Mouse (Mus musculus) small intestine, adult 2 months (tissue): ENCODE data around the gene Mterf1a. TPM values are rescaled to one million over a fixed set of nuclear protein-coding genes. Genes with fewer than 3 reads are reported as not detected.
"Not testable (repeated sequence)": the region's sequence is repeated elsewhere in the genome, so short reads cannot be mapped to it uniquely, and the experiment has no call there.

Experiments
- H3K27ac ChIP-seq: fragments of 200-500 bp; 2 replicates; pipeline ENCODE4 v1.5.1; 2012; ENCODE audit warnings: low read depth, low read length, control low read depth, inconsistent platforms; ENCODE audit not compliant: insufficient read depth
- H3K27me3 ChIP-seq: fragments of 200-500 bp; 2 replicates; pipeline ENCODE4 v1.6.1; 2012; ENCODE audit warnings: mild to moderate bottlenecking, moderate library complexity, low read length, inconsistent platforms; ENCODE audit not compliant: control insufficient read depth, insufficient read depth
- H3K36me3 ChIP-seq: fragments of 200-500 bp; 2 replicates; pipeline ENCODE4 v1.6.1; 2012; ENCODE audit warnings: mild to moderate bottlenecking, low read length, control low read depth, inconsistent platforms; ENCODE audit not compliant: control insufficient read depth, insufficient read depth
- H3K4me1 ChIP-seq: fragments of 200-500 bp; 2 replicates; pipeline ENCODE4 v1.6.1; 2012; ENCODE audit warnings: low read length, inconsistent platforms, mixed read lengths; ENCODE audit not compliant: control insufficient read depth, insufficient read depth, insufficient read length
- H3K4me3 ChIP-seq: fragments of 200-500 bp; 2 replicates; pipeline ENCODE4 v1.5.1; 2012; ENCODE audit warnings: low read depth, mild to moderate bottlenecking, control low read depth, inconsistent platforms, low read length, moderate library complexity
- CTCF ChIP-seq: fragments of 200-500 bp; IDR thresholded peaks from 2 replicates; pipeline ENCODE4 v1.5.1; 2012; ENCODE audit warnings: low read depth, mild to moderate bottlenecking, control low read depth, inconsistent platforms, low read length, moderate library complexity, mixed read lengths; ENCODE audit not compliant: insufficient replicate concordance, insufficient read length; ENCODE audit errors: extremely low read depth
- POLR2A ChIP-seq: fragments of 200-500 bp; IDR thresholded peaks from 2 replicates; pipeline ENCODE4 v1.6.1; 2012; ENCODE audit warnings: low read depth, mild to moderate bottlenecking, control low read depth, inconsistent platforms, low read length, moderate library complexity
- WGBS: fragments of 180-500 bp; shearing (Covaris S2); methylation state at CpG from one replicate; pipeline ENCODE4 v1.1.7; 2018; 5-methylcytosine and 5-hydroxymethylcytosine counted together
- polyA plus RNA-seq: library from polyadenylated mRNA; depleted of rRNA; stranded (reverse); fragments of >200 nt; gene quantifications from 2 replicates; pipeline ENCODE4 v1.2.3, GENCODE M21; 2012; rRNA removed

Gene Mterf1a
- 0.15 and 0.34 TPM in 2 replicates for polyA plus RNA-seq

GRCm38 (mm10) chr5:3893459-3894293, at the start of gene Mterf1a:
Gene Mterf1a, minus strand, starts transcription at chr5:3893933.
- not testable (repeated sequence) for H3K27me3 ChIP-seq, H3K27ac ChIP-seq, H3K36me3 ChIP-seq, H3K4me1 ChIP-seq
- H3K4me3 ChIP-seq: peak within 1 kb of the TSS; percentile 36; the same call in 1 of the 2 replicates
- 1% methylated on average over 9 of the region's 47 CpGs for WGBS

GRCm38 (mm10) chr5:3943169-3943568, 49.4 kb upstream of the Mterf1a start:
- H3K4me3 ChIP-seq, H3K27ac ChIP-seq, H3K27me3 ChIP-seq, H3K36me3 ChIP-seq: not testable (repeated sequence)
- H3K4me1 ChIP-seq: peaks cover 17% of the 10 kb centered on the region
- WGBS: 34% methylated on average over 4 of the region's 4 CpGs

GRCm38 (mm10) chr5:3941240-3941639, 47.5 kb upstream of the Mterf1a start:
- H3K36me3 ChIP-seq: peaks cover 3% of the 10 kb centered on the region; the same call in 1 of the 2 replicates
- no peak overlapping the region for H3K4me3 ChIP-seq
- H3K4me1 ChIP-seq: peaks cover 24% of the 10 kb centered on the region
- WGBS: 93% methylated on average over 2 of the region's 2 CpGs
- no peaks in the 10 kb centered on the region for H3K27me3 ChIP-seq
- H3K27ac ChIP-seq: no peak overlapping the region
- TF ChIP-seq POLR2A (no peak), CTCF (no peak)

- TF ChIP-seq POLR2A (no peak), CTCF (no peak)
- peaks cover 3% of the 10 kb centered on the region; the same call in 1 of the 2 replicates for H3K36me3 ChIP-seq
- H3K27ac ChIP-seq: peak overlapping the region; percentile 51
- no peak overlapping the region for H3K4me3 ChIP-seq
- WGBS: 43% methylated on average over 5 of the region's 5 CpGs
- H3K4me1 ChIP-seq: peaks cover 27% of the 10 kb centered on the region
- no peaks in the 10 kb centered on the region for H3K27me3 ChIP-seq
These were observed 45.6 kb upstream of the Mterf1a start for GRCm38 (mm10) chr5:3939335-3939734.

GRCm38 (mm10) chr5:3938905-3939304, 45.2 kb upstream of the Mterf1a start:
- Histone ChIP-seq H3K4me3 (no peak overlapping the region), H3K36me3 (peaks cover 3% of the 10 kb centered on the region; the same call in 1 of the 2 replicates), H3K4me1 (peaks cover 27% of the 10 kb centered on the region), H3K27ac (peak overlapping the region; percentile 81), H3K27me3 (no peaks in the 10 kb centered on the region)
- 18% methylated on average over 3 of the region's 3 CpGs for WGBS
- TF ChIP-seq CTCF: no peak
- no peak for TF ChIP-seq POLR2A

GRCm38 (mm10) chr5:3935778-3936554, 42.2 kb upstream of the Mterf1a start:
- no peak overlapping the region for H3K27ac ChIP-seq
- peaks cover 3% of the 10 kb centered on the region; the same call in 1 of the 2 replicates for H3K36me3 ChIP-seq
- no peak overlapping the region for H3K4me3 ChIP-seq
- TF ChIP-seq CTCF: no peak
- TF ChIP-seq POLR2A: no peak
- H3K27me3 ChIP-seq: no peaks in the 10 kb centered on the region
- 68% methylated on average over 8 of the region's 8 CpGs for WGBS
- peaks cover 25% of the 10 kb centered on the region for H3K4me1 ChIP-seq

- no peak overlapping the region for H3K27ac ChIP-seq
- WGBS: 72% methylated on average over 5 of the region's 5 CpGs
- no peaks in the 10 kb centered on the region for H3K27me3 ChIP-seq
- TF ChIP-seq CTCF (no peak), POLR2A (no peak)
- H3K36me3 ChIP-seq: peaks cover 1% of the 10 kb centered on the region; the same call in 1 of the 2 replicates
- peaks cover 24% of the 10 kb centered on the region for H3K4me1 ChIP-seq
- H3K4me3 ChIP-seq: no peak overlapping the region
These were observed 41.5 kb upstream of the Mterf1a start for GRCm38 (mm10) chr5:3935266-3935665.
